Mouse (Mus musculus) left cerebral cortex, postnatal 36 days (tissue): ENCODE data around the gene Il22ra1. TPM values are rescaled to one million over a fixed set of nuclear protein-coding genes. Genes with fewer than 3 reads are reported as not detected.

Experiments used
- DNase-seq, 2 experiments: peaks; one replicate each; pipeline ENCODE4 v3.0.0; 2021 to 2022; ENCODE audit warnings: low spot score in 2 of 2, mixed read lengths in 1 of 2
- intact Hi-C: fragments of 180-260 bp; cut with DNase I; formaldehyde crosslinking; loops from one replicate; pipeline ENCODE4 v1.15.1; 2025
- total RNA-seq, 2 experiments: library from RNA; stranded (reverse); gene quantifications; 2 replicates each; pipeline ENCODE4 v1.2.3; 2021

Il22ra1 gene
- total RNA-seq, 2 experiments from 2014 or later: 0.12 to 0.20 TPM

DNA sequence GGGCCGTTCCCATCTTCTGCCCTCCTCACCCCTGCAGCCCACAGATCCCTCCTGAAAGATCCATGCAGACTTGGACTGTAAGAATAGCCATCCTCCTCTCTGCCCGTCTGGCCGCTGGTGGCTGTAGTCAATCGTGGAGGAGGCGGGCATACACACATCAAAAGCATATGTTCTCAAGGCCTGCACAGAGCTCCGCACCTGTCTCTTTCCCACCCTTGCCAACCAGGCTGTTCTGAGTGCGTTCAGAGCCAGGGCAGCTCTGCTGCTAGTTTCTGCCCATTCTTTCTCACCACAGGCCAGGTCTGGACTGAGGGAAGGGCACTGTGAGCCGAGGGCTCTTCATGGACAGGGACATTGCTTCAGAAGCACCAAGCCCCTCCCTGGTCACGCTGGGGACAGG is 2.2 kb downstream of the Il22ra1 start:
- peak; percentile 11 to 19 for DNase-seq
- intact Hi-C loops: no loop called here

DNA sequence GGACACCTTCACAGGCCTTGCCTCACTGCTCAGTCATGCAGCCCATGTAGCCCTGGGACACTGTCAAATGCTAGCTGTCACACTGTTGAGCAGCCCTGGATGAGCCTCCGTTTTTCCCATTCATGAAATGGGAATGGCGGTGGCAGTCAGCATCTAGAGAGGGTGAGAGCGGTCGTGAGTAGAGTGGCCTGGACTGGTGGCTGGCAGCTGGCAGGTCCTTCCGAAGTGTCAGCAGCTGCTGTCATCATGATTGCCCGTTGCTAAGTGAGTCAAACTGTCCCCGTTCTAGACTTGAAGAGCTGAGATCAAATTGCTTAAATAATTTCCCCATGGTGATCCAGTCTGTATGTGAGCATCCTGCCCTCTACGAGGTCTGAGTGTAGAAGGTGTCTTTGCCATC is 3.0 kb downstream of the Il22ra1 start:
- DNase-seq: no peak
- intact Hi-C loops: no loop called here

GRCm38 (mm10) chr4:135733901-135734300 is 5.9 kb downstream of the Il22ra1 start:
- intact Hi-C loops: no loop called here
- peak; percentile 36 to 43 for DNase-seq

GRCm38 (mm10) chr4:135736903-135737302 is 8.9 kb downstream of the Il22ra1 start:
- DNase-seq: no peak
- intact Hi-C loops: no loop called here

DNA sequence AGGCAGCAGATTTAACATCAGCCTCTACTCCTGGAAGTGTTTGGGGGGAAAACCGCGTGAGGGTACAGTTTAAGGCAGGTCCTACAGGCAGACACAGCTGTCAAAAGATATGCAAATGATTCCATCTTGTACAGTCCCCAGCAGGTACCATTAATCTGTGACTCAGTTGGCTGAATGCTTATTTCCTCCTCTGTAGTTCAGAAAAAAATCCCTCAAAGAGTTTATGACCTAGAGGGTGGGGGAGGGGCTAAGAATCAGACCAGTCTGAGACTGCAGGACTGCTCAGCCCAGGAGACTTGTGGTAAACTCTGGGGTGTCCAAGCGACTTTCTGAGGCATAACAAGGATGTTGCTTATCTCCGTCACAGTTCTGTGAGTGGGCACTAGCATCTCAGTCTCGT is 10.3 kb downstream of the Il22ra1 start:
- no peak for DNase-seq
- intact Hi-C loops: no loop called here

- intact Hi-C loops: no loop called here
- DNase-seq: no peak
Measured at GRCm38 (mm10) chr4:135739148-135739547, 11.2 kb downstream of the Il22ra1 start.

- intact Hi-C loops: no loop called here
- no peak for DNase-seq
Measured at GRCm38 (mm10) chr4:135739672-135740071, 11.7 kb downstream of the Il22ra1 start.

DNA sequence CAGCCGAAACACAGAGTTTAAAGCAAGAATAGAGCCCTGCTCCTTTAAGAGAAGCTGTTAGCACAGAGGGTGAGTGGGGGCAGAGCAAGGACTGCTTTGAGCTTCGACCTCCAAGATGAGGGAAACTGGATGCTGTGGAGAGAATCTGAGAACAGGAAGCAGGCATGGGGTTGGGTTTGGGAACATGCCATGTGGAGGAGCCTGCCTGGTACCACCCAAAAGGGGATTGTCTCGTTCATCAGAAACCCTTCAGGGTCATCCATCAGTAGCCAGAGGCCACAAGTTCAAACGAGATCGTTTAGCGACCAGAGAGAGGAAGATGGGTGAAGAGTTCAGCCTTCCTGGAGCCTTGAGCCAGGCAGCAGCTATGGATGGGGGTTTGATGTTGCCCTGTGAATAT is 15.5 kb downstream of the Il22ra1 start:
- DNase-seq: no peak
- intact Hi-C loops: no loop called here

GRCm38 (mm10) chr4:135744726-135745448 is 16.9 kb downstream of the Il22ra1 start:
- intact Hi-C loops: no loop called here
- DNase-seq: no peak

DNA sequence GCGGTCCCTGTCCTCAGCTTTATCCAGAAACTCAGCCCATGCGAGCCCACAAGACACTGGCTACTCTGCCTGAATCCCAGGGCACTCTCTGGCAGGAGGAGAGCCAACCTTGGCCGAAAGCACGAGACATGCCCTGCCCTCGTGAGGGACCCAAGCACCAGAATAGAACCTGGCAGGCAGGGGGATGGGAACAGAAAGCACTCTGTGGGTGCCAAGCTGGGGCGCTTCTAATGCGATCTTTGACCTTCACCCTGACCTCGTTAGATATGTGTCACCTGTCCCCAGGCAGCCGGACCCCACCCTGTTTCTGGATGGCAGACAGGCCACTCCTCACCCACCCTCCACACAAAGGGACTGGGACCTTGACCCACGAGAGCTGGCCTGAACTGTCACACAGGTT is 17.6 kb downstream of the Il22ra1 start:
- intact Hi-C loops: no loop called here

GRCm38 (mm10) chr4:135750896-135751295 is 22.9 kb downstream of the Il22ra1 start:
- intact Hi-C loops: loop anchor here (2.0 kb wide), 1 partner anchor 34 kb away; no protein-coding TSS in a partner anchor
- DNase-seq: no peak

More for the DNA sequence above, 17.6 kb downstream of the Il22ra1 start:
- DNase-seq: no peak

DNA sequence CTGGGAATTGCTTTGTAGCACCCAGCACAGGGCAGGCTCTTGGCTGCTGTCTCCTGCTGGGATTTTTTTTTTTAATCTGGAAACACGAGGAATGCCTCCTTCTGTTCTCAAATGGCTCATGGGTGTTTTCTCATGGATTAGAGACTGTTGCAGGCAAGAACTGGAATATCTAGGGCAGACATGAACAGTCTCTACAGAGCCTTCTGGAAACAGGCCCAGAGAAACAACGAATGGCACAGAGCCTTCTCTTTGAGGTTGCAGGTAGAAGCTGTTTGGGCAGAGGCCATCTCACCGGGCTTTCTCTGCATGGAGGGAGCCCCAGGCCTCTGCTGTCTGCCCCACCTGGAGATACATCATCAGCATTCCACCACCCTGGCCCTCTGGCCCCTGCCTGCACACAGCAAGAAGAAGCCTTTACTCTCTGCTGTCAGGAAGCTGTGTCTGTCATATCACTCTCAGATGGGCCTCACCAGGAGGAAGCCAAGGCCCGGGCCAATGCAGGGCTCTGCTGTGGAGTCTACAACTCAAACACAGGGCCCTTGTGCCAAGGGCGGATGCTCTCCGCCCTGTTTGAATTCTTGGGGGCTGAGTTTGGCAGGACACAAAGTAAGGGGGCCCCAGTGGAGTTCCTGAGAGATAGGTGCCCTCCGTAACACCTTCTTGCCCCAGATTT is 24.3 kb downstream of the Il22ra1 start:
- intact Hi-C loops: no loop called here
- no peak for DNase-seq

GRCm38 (mm10) chr4:135752779-135753164 is 24.8 kb downstream of the Il22ra1 start:
- intact Hi-C loops: no loop called here
- no peak for DNase-seq

- intact Hi-C loops: no loop called here
- DNase-seq: no peak
Measured at GRCm38 (mm10) chr4:135758331-135758730, 30.4 kb downstream of the Il22ra1 start.

DNA sequence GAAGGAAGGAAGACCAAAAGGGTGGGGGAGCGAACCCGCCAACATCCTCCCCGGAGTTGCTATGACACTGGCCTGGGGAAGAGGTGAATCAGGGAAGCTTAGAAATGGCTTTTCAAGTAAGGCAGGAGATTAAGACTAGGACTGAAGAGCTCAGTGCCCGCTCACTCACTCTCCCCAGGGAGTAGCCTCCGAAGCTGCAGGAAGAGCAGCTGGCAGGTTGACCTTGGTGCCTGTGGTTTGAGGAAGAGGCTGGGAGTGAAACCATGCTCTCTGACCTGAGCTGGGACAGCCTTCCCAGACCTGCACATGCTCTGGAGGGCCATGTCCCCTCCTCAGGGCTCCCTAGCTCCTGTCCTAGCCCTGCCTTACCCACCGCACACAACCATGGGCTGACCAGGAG is 30.9 kb downstream of the Il22ra1 start:
- intact Hi-C loops: no loop called here
- DNase-seq: no peak

DNA sequence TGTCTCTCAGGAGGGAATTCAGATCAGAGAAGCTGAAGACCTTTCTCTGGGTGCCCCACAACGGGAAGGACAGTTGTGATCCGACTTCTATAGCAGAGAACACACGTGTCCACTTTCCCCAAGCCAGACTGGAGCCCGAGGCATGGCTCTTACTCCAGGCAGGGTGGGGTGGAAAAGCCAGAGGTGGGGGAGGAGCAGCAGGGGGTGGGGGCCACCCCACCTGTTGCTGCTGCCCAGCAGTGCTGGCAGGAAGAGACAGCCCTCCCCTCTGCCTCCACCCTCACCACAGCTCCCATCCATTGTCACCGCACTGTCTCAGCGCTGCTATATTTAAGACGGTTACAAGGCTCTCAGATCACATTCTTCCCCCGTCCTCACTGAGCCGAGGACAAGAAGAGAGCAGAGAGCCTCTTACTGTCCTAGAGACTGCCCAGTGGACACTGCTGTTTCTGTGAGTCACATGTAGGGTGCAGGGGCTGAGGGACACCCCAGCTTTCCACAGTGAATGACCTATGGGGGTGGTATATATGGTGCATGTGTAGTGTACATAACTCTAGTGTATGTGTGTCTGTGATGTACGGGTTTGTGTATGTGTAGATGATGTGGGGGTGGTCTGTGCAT is 31.5 kb downstream of the Il22ra1 start, which contains the start of gene Myom3:
Myom3 (plus strand) TSS at position 360 of the 621 bp plus-strand sequence.
- DNase-seq: no peak
- intact Hi-C loops: no loop called here

DNA sequence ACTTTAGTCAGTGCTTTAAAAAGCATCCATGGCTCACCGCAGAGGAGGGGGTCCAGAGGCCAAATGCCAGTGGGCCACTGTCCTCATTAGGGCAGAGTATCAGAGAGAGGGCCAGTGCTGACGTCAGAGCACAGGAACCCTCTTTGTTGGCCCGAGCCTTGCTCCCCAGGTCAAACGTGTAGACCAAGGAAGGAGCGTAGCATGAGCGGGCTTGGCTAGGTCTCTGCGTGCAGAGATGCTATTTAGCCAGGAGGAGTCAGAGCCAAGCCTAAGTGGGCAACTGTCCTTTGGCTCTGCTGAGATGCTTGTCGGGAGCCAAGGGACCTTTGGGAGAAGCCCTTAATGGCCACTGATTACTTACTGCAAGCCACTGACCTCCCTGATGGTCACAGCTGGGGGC is 33.1 kb downstream of the Il22ra1 start:
- no peak for DNase-seq
- intact Hi-C loops: no loop called here

DNA sequence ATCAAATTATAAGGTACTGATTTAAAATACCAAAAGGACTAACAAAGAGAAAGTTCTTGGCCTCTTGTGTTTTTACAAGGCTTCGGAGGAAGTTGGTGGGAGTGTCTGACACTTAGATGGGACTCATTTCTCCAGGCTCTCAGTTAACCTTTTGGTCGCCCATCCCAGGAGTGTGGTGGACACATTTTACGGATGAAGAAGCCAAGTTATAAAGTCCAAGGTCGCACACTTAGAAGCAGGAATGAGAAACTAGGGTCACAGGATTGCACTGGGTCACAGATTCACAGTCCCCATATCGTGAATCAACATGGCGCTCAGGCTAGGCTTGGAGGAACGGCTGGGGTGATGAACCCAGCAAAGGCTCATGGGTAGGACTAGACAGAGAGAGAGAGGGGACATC is 33.6 kb downstream of the Il22ra1 start:
- intact Hi-C loops: no loop called here
- no peak for DNase-seq

DNA sequence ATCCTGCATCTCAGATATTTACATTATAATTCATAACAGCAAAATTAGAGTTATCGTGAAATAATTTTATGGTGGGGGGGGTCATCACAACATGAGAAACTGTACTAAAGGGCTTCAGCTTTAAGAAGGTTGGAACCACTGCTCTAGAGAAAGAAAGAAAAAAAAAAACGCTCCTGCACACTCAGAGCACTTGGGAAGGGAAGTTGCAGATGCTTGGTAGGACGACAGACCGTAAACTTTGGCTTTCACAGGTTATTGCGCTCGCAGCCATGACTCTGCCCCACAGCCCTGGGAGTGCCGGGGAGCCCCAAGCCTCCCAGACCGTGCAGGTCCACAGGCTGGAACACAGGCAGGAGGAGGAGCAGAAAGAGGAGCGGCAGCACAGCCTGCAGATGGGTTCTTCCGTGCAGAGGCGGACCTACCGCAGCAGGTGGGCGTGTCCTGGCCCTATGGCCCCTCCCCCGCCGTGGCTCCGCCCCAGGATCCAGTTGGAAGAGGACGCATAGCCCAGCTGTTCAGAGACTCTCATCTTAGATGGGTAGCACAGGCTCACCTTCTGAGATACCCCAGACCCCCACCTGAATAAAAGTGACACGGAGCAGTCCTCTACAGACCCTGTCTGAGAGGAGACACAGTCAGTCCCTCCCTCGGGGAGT is 34.4 kb downstream of the Il22ra1 start:
- DNase-seq: peak; percentile 10 to 14
- intact Hi-C loops: no loop called here

DNA sequence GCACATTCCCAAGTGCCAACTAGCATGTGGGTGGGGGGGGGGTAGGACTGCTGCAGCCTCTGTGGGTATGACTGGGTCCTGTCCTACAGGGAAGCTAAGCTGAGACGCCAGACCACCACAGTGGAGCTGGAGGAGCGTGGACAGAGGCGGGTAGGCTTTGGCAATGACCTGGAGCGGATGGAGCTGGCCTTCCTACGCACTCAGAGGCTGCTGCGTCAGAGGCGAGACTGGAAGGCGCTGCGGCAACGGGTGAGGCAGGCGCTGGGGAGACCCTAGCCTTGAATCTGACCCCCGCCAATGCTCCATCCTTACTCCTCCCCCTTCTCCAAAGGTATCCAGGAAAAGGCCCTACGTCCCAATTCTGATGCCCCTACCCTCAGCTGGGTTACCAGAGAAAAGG is 36.7 kb downstream of the Il22ra1 start:
- no peak for DNase-seq
- intact Hi-C loops: loop anchor here (5.0 kb wide), 1 partner anchor 82 kb away; no protein-coding TSS in a partner anchor
